Mouse (Mus musculus): ENCODE data around the gene Ckb. TPM values are rescaled to one million over a fixed set of nuclear protein-coding genes. Genes with fewer than 3 reads are reported as not detected.

The Ckb gene
- total and polyA plus RNA-seq, 3 experiments: 0.08 TPM; not detected in 2

GRCm38 (mm10) chr12:111678997-111679396 lies 6.9 kb upstream of the Ckb start:
- TF ChIP-seq GABPA (IDR thresholded peaks at IDR 0.05; ENCODE audit: low read depth, low read length) (no peak), SIN3A (IDR thresholded peaks at IDR 0.05; ENCODE audit: low read length) (peak; percentile 71), BHLHE40 (IDR thresholded peaks at IDR 0.05; ENCODE audit: borderline replicate concordance, low read depth, low read length) (no peak), CHD1 (IDR thresholded peaks at IDR 0.05; ENCODE audit: low read depth, low read length) (no peak), RCOR1 (IDR thresholded peaks at IDR 0.05; ENCODE audit: low read depth, low read length) (no peak), KAT2A (conservative IDR thresholded peaks at IDR 0.05; ENCODE audit: low read depth, low read length) (no peak), GATA1 (IDR thresholded peaks at IDR 0.05; ENCODE audit: low read depth, low read length) (no peak), MXI1 (IDR thresholded peaks at IDR 0.05; ENCODE audit: low read depth, low read length) (peak; percentile 56; the same call in 1 of the 2 replicates), POLR2A (IDR thresholded peaks at IDR 0.05; ENCODE audit: control insufficient read depth in 1 of 2, insufficient read depth in 1 of 2, low read depth in 1 of 2, low read length in 2 of 2, poor library complexity in 1 of 2) (no peak), POLR2AphosphoS2 (IDR thresholded peaks at IDR 0.05; ENCODE audit: low read length) (no peak), CTCF (IDR thresholded peaks at IDR 0.05 in 2 of 3, conservative IDR thresholded peaks at IDR 0.05 in 1 of 3; ENCODE audit: control insufficient read depth in 1 of 3, insufficient read depth in 1 of 3, low read depth in 2 of 3, low read length in 3 of 3, poor library complexity in 1 of 3, severe bottlenecking in 1 of 3) (no peak)

DNA sequence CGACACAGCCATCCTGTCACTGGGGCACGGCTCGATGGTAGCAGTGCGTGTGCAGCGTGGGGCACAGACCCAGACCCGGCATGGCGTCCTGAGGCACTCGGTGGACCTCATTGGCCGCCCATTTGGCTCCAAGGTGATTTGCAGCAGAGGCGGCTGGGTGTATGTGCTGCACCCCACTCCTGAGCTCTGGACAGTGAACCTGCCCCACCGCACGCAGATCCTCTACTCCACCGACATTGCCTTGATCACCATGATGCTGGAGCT lies 6.5 kb upstream of the Ckb start:
- no peaks in the 10 kb centered on the region for H3K9me3 ChIP-seq (replicated peaks; ENCODE audit: insufficient read depth, low read length)
- peak overlapping the region; percentile 32 for H3K27ac ChIP-seq (ENCODE audit: control insufficient read depth, low read depth, low read length)
- H3K4me3 ChIP-seq (ENCODE audit: control insufficient read depth in 1 of 2, insufficient read depth in 1 of 2, low read depth in 2 of 2, low read length in 2 of 2): peak overlapping the region; percentile 84 to 93
- H3K9ac ChIP-seq (ENCODE audit: control insufficient read depth, low read depth, low read length, poor library complexity, severe bottlenecking): peak overlapping the region; percentile 91
- H3K79me2 ChIP-seq (ENCODE audit: control insufficient read depth, insufficient read depth, low read length, poor library complexity): peaks cover 25% of the 10 kb centered on the region
- peaks cover 0 to 12% of the 10 kb centered on the region in 2 experiments; a peak in 2 of 4 replicates for H3K36me3 ChIP-seq (ENCODE audit: control insufficient read depth in 1 of 2, insufficient read depth in 2 of 2, low read length in 2 of 2)
- H3K27me3 ChIP-seq (ENCODE audit: control insufficient read depth in 1 of 2, insufficient read depth in 2 of 2, low read length in 2 of 2): no peaks in the 10 kb centered on the region
- H3K4me1 ChIP-seq (ENCODE audit: control insufficient read depth in 1 of 2, insufficient read depth in 2 of 2, low read length in 2 of 2): peaks cover 8 to 17% of the 10 kb centered on the region in 2 experiments
- no peak for DNase-seq (ENCODE audit: low read depth, low spot score)
- TF ChIP-seq ZMIZ1 (IDR thresholded peaks at IDR 0.05; ENCODE audit: low read depth, low read length) (no peak), RAD21 (IDR thresholded peaks at IDR 0.05; ENCODE audit: low read depth, low read length) (no peak), HCFC1 (IDR thresholded peaks at IDR 0.05; ENCODE audit: low read depth, low read length) (no peak), ZNF384 (IDR thresholded peaks at IDR 0.05; ENCODE audit: low read depth, low read length) (no peak)

More at GRCm38 (mm10) chr12:111678997-111679396, 6.9 kb upstream of the Ckb start:
- peak overlapping the region; percentile 84 to 93 for H3K4me3 ChIP-seq (ENCODE audit: control insufficient read depth in 1 of 2, insufficient read depth in 1 of 2, low read depth in 2 of 2, low read length in 2 of 2)
- H3K9ac ChIP-seq (ENCODE audit: control insufficient read depth, low read depth, low read length, poor library complexity, severe bottlenecking): peak overlapping the region; percentile 91
- DNase-seq (ENCODE audit: low read depth, low spot score): peak; percentile 58
- no peaks in the 10 kb centered on the region for H3K27me3 ChIP-seq (ENCODE audit: control insufficient read depth in 1 of 2, insufficient read depth in 2 of 2, low read length in 2 of 2)
- peaks cover 8 to 17% of the 10 kb centered on the region in 2 experiments for H3K4me1 ChIP-seq (ENCODE audit: control insufficient read depth in 1 of 2, insufficient read depth in 2 of 2, low read length in 2 of 2)
- no peaks in the 10 kb centered on the region for H3K9me3 ChIP-seq (replicated peaks; ENCODE audit: insufficient read depth, low read length)
- no peak overlapping the region for H3K27ac ChIP-seq (ENCODE audit: control insufficient read depth, low read depth, low read length)
- peaks cover 0 to 12% of the 10 kb centered on the region in 2 experiments; a peak in 2 of 4 replicates for H3K36me3 ChIP-seq (ENCODE audit: control insufficient read depth in 1 of 2, insufficient read depth in 2 of 2, low read length in 2 of 2)
- peaks cover 25% of the 10 kb centered on the region for H3K79me2 ChIP-seq (ENCODE audit: control insufficient read depth, insufficient read depth, low read length, poor library complexity)
